Mouse (Mus musculus) lung, adult 2 months (tissue): ENCODE results near the gene Wdr90.
A peak's percentile ranks its signal among the peaks of the same experiment; 100 is the strongest.

ENCODE experiments used
- CTCF ChIP-seq: fragments of 200-500 bp; IDR thresholded peaks from 2 replicates; pipeline ENCODE4 v1.5.1; 2011; ENCODE audit warnings: mild to moderate bottlenecking, low read length, control low read depth; ENCODE audit not compliant: insufficient read depth
- POLR2A ChIP-seq: fragments of 200-500 bp; IDR thresholded peaks from 2 replicates; pipeline ENCODE4 v1.6.1; 2011; ENCODE audit warnings: low read depth, mild to moderate bottlenecking, control low read depth, low read length, borderline replicate concordance; ENCODE audit errors: extremely low read depth

DNA sequence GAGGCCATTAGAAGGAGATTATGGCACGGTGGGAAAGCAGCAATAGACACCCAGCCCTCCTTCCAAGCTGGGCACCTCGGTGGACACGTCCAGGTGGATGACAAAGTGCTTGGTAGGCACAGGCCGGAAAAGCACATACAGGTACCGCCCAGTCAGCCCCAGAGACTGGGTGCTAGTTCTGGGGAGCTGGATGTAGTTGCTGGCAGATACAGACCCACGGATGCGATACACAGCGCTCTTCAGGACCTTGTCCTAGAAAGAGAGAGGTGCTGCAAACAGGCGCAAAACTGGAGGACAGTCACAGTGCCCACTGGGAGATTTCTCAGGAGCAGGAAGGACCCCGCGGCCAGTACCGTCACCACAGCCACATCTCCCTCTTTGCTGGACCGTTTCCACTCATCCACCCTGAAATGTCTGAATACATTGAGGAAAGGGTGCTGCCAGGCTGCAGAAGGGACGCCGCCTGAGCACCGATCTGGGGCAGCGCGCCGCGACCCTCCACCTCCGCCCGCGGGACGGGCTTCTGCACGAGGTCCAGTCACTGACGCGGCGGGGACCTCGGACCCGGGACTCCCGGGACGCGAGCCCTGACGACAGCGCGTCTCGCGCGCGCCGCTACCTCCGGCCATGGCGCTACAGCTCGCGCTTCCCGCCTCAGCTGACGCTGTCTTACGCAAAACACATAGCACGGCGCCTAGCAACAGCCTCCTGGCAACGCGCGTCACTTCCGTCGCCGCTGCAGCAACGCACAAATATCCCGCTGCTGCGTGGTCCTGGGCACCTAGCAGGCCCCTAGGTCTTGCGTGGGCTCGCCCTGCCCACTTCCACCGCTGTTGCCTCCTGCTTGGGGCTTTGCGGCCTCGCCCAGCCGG is at the start of gene Wdr90:
- no peak for TF ChIP-seq CTCF
- TF ChIP-seq POLR2A, result peak; percentile 85; the same call in 1 of the 2 replicates
